Mouse (Mus musculus): ENCODE results near the gene Dctn5.

DNA sequence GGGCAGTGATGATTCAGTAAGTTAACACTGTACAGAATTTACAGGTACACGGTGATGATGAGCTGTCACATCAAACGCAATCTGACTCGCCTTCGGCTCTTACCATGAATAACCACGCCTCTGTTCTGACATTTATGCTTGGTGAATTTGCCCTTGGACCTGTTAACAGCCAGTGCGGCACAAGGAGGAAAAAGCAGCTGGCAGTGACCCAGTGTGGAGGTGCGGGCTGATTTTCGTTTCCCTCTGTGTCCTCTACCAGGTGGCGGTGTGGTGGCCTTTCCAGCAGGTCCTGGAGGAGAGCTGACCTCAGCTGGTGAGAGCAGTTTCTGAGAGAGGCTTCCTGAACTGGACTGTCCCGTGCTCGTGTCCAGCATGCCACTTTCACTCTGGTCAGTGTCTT, 5.9 kb upstream of the Dctn5 start:
- TF ChIP-seq CTCF (IDR thresholded peaks at IDR 0.05; ENCODE audit: borderline replicate concordance, control insufficient read depth, extremely low read depth, insufficient read depth, low read length, poor library complexity) (no peak), POLR2A (IDR thresholded peaks at IDR 0.05; ENCODE audit: control insufficient read depth, extremely low read depth, insufficient read depth, low read length, poor library complexity) (no peak)
